Mouse (Mus musculus) lung, postnatal 36 days (tissue): ENCODE data around the gene Iqschfp.
A peak's percentile ranks its signal among the peaks of the same experiment; 100 is the strongest.

Experiments
- DNase-seq: peaks from one replicate; pipeline ENCODE4 v3.0.0; 2022; ENCODE audit warnings: mixed read lengths

Gene Iqschfp

GRCm38 (mm10) chr3:68583031-68583693, 691.1 kb downstream of the Iqschfp start:
- DNase-seq, result peak; percentile 63

GRCm38 (mm10) chr3:68583771-68584511, 691.9 kb downstream of the Iqschfp start:
- peak; percentile 67 for DNase-seq

- peak; percentile 30 for DNase-seq
Measured at GRCm38 (mm10) chr3:68585213-68585612, 693.2 kb downstream of the Iqschfp start.

- no peak for DNase-seq
Measured at GRCm38 (mm10) chr3:68586646-68587064, 694.6 kb downstream of the Iqschfp start.

- no peak for DNase-seq
Measured at GRCm38 (mm10) chr3:68587567-68588245, 695.7 kb downstream of the Iqschfp start.

- DNase-seq, result no peak
Measured at GRCm38 (mm10) chr3:68589220-68589840, 697.3 kb downstream of the Iqschfp start.

- peak; percentile 25 for DNase-seq
Measured at GRCm38 (mm10) chr3:68590436-68590835, 698.4 kb downstream of the Iqschfp start.

GRCm38 (mm10) chr3:68592575-68592974, 700.5 kb downstream of the Iqschfp start:
- no peak for DNase-seq

- DNase-seq, result no peak
Measured at GRCm38 (mm10) chr3:68593073-68593867, 701.2 kb downstream of the Iqschfp start.

GRCm38 (mm10) chr3:68595316-68595925, 703.4 kb downstream of the Iqschfp start:
- no peak for DNase-seq

GRCm38 (mm10) chr3:68596938-68597337, 704.9 kb downstream of the Iqschfp start:
- DNase-seq, result no peak

GRCm38 (mm10) chr3:68602891-68603290, 710.9 kb downstream of the Iqschfp start:
- peak; percentile 40 for DNase-seq

- DNase-seq, result no peak
Measured at GRCm38 (mm10) chr3:68604467-68604866, 712.4 kb downstream of the Iqschfp start.

- DNase-seq, result no peak
Measured at GRCm38 (mm10) chr3:68604962-68605361, 712.9 kb downstream of the Iqschfp start.

- no peak for DNase-seq
Measured at GRCm38 (mm10) chr3:68605942-68606603, 714.0 kb downstream of the Iqschfp start.

GRCm38 (mm10) chr3:68606730-68607129, 714.7 kb downstream of the Iqschfp start:
- DNase-seq, result no peak

- no peak for DNase-seq
Measured at GRCm38 (mm10) chr3:68607336-68607735, 715.3 kb downstream of the Iqschfp start.

- no peak for DNase-seq
Measured at GRCm38 (mm10) chr3:68608848-68609497, 716.9 kb downstream of the Iqschfp start.

- DNase-seq, result no peak
Measured at GRCm38 (mm10) chr3:68610011-68610410, 718.0 kb downstream of the Iqschfp start.

- DNase-seq, result no peak
Measured at GRCm38 (mm10) chr3:68610598-68611261, 718.7 kb downstream of the Iqschfp start.
